ENCODE assay signal across 8 mouse cellular contexts in the genomic region with DNA sequence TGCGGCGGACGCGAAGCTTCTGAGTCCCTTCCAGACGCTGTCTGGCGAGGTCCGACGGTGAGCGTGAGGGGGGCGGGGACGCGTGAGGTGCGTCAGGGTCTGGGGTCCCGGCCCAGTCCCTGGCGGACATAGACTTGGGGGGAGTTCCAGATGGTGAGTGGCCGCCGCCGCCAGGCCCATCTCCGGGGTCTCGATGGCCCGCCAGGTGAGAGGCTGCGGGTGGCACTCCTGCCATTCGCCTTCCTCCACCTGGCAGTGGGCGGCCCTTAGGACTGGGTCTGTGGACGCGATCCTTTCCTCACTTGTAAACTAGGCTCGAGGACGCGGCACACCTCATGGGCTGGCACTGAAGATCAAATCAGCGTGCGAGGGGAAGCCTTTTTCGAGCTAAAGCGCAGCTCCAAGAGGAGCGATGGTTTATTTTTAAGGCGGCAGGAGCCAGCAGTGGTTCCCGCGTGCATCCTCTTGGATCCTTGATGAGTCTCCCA. TPM values are rescaled to one million over a fixed set of nuclear protein-coding genes. Genes with fewer than 3 reads are reported as not detected.
DNase-seq lines count a peak whose midpoint lies in the region; ATAC-seq and TF ChIP-seq lines count a peak whose summit lies in the region.

No protein-coding gene starts in this region.

- peaks cover 7% of the 10 kb centered on the region; the same call in 1 of the 2 replicates for H3K4me1 ChIP-seq in forebrain, postnatal 0 days (ENCODE audit: insufficient read depth)
- H3K4me1 ChIP-seq in megakaryocyte, embryonic 14.5 days, result peaks cover 47% of the 10 kb centered on the region

- peak overlapping the region; percentile 93 for H3K4me3 ChIP-seq in forebrain, postnatal 0 days (ENCODE audit: low read depth, low read length)
- H3K4me3 ChIP-seq in megakaryocyte, embryonic 14.5 days (replicated peaks), result peak overlapping the region; percentile 98

- no peaks in the 10 kb centered on the region for H3K27me3 ChIP-seq in forebrain, postnatal 0 days (ENCODE audit: insufficient read depth, low read length)
- no peaks in the 10 kb centered on the region for H3K27me3 ChIP-seq in megakaryocyte, embryonic 14.5 days (replicated peaks)

- H3K9me3 ChIP-seq in forebrain, postnatal 0 days (ENCODE audit: low read length), result no peaks in the 10 kb centered on the region
- H3K9me3 ChIP-seq in megakaryocyte, embryonic 14.5 days, result no peaks in the 10 kb centered on the region

- H3K9ac ChIP-seq in forebrain, postnatal 0 days, result peak overlapping the region; percentile 90

- WGBS in forebrain, postnatal 0 days, result 1% methylated on average over 36 of the region's 37 CpGs

- H3K36me3 ChIP-seq in forebrain, postnatal 0 days (ENCODE audit: insufficient read depth), result peaks cover 12% of the 10 kb centered on the region; the same call in 1 of the 2 replicates
- H3K36me3 ChIP-seq in megakaryocyte, embryonic 14.5 days (replicated peaks; ENCODE audit: low read length), result peaks cover 33% of the 10 kb centered on the region

- H3K4me2 ChIP-seq in forebrain, postnatal 0 days (ENCODE audit: low read depth), result peak overlapping the region; percentile 81

- H3K27ac ChIP-seq in forebrain, postnatal 0 days (ENCODE audit: low read depth, low read length), result peak overlapping the region; percentile 91

- TF ChIP-seq CTCF in forebrain, postnatal 0 days (IDR thresholded peaks at IDR 0.05; ENCODE audit: low read depth), result no peak

- peak; percentile 68 for ATAC-seq in forebrain, postnatal 0 days

- peak; percentile 31 for DNase-seq in adrenal gland, postnatal 25 days
- no peak for DNase-seq in adrenal gland, postnatal 14 days
- DNase-seq in spleen, postnatal 10 days (ENCODE audit: low spot score in 2 of 2), result peak; percentile 60 to 70
- DNase-seq in spleen, adult 12 weeks (ENCODE audit: low spot score), result no peak
- DNase-seq in forebrain, postnatal 0 days, result peak; percentile 64
- DNase-seq in kidney, postnatal 25 days, result peak; percentile 64 to 77
- DNase-seq in testis, postnatal 10 days (ENCODE audit: low spot score), result no peak

RNA-seq across cellular contexts. Expression of a gene that starts 0.4 kb away (rescaled TPM):
- total RNA-seq in adrenal gland, postnatal 25 days (2021), result 22.9 and 23.7 TPM in 2 replicates
- 19.9 and 25.4 TPM in 2 replicates for total RNA-seq in adrenal gland, postnatal 14 days (2021)
- 19.2 and 23.2 TPM in 2 replicates for total RNA-seq in forebrain, postnatal 0 days (2014; rRNA removed)
- 2.3 and 3.3 TPM in 2 replicates for polyA plus RNA-seq in forebrain, postnatal 0 days (2015; fragmentation: Nextera tagmentation; extraction: Ambion mirVana)
- 0.44 TPM in 1 of 2 replicates, not detected in the other for polyA plus RNA-seq in megakaryocyte, embryonic 14.5 days (2012; ENCODE audit: insufficient read depth, low replicate concordance)

RNA-seq across cellular contexts. Expression of a gene that starts 14.5 kb away (rescaled TPM):
- 4.5 and 5.9 TPM in 2 replicates for total RNA-seq in adrenal gland, postnatal 25 days (2021)
- 6.6 and 7.1 TPM in 2 replicates for total RNA-seq in adrenal gland, postnatal 14 days (2021)
- total RNA-seq in forebrain, postnatal 0 days (2014; rRNA removed), result 11.0 and 11.5 TPM in 2 replicates
- 8.0 and 9.5 TPM in 2 replicates for polyA plus RNA-seq in forebrain, postnatal 0 days (2015; fragmentation: Nextera tagmentation; extraction: Ambion mirVana)
- 1.2 TPM in 1 of 2 replicates, not detected in the other for polyA plus RNA-seq in megakaryocyte, embryonic 14.5 days (2012; ENCODE audit: insufficient read depth, low replicate concordance)

Comparison
In these comparisons a context has a peak if more than half of its experiments do, and no peak if none do; other contexts are left out.
1. DNase-seq: peak in adrenal gland, postnatal 25 days (single experiment), spleen, postnatal 10 days (2 of 2), forebrain, postnatal 0 days (single experiment) and kidney, postnatal 25 days (2 of 2); none in adrenal gland, postnatal 14 days (single experiment), spleen, adult 12 weeks (single experiment) and testis, postnatal 10 days (single experiment).